Mouse (Mus musculus) heart, adult 2 months (tissue): ENCODE results near the gene Pdzrn3.

Source experiments
- CTCF ChIP-seq: fragments of 200-600 bp; IDR thresholded peaks from 2 replicates; pipeline ENCODE4 v1.8.1; 2022; ENCODE audit warnings: antibody characterized with exemption, mild to moderate bottlenecking, moderate library complexity
- EP300 ChIP-seq: fragments of 200-500 bp; IDR thresholded peaks from 2 replicates; pipeline ENCODE4 v1.6.1; 2011; ENCODE audit warnings: low read depth, low read length, control low read depth; ENCODE audit not compliant: insufficient read depth
- POLR2A ChIP-seq: fragments of 200-500 bp; IDR thresholded peaks from 2 replicates; pipeline ENCODE4 v1.6.1; 2011; ENCODE audit warnings: mild to moderate bottlenecking, low read depth, low read length, control low read depth; ENCODE audit not compliant: insufficient read depth

- TF ChIP-seq CTCF = no peak
- TF ChIP-seq POLR2A = no peak
- TF ChIP-seq EP300 = no peak
Observed at GRCm38 (mm10) chr6:101280811-101281218, 96.9 kb downstream of the Pdzrn3 start.
